Mouse (Mus musculus) limb, embryonic 14.5 days (tissue): ENCODE measurements around the gene Gm30083. TPM values are rescaled to one million over a fixed set of nuclear protein-coding genes. Genes with fewer than 3 reads are reported as not detected.

Source experiments
- ATAC-seq: fragments of 200-750 bp; cut with Nextera tagmentation; 2 replicates; pipeline ENCODE4 v1.8.0; 2017; ENCODE audit warnings: low read depth, moderate number of reproducible peaks, moderate TSS enrichment; ENCODE audit not compliant: low FRiP score
- DNase-seq: peaks from one replicate; pipeline ENCODE4 v3.0.0-alpha.2; 2015; ENCODE audit warnings: low spot score
- H3K27ac ChIP-seq: fragments of 300-500 bp; sonication (generic); replicated peaks from 2 replicates; pipeline ENCODE4 v1.5.1; 2014; ENCODE audit warnings: low read depth, mild to moderate bottlenecking, low read length, moderate library complexity, mixed read lengths
- H3K27me3 ChIP-seq: fragments of 300-500 bp; sonication (generic); 2 replicates; pipeline ENCODE4 v1.6.1; 2014; ENCODE audit warnings: low read length, mixed read lengths; ENCODE audit not compliant: control insufficient read depth, insufficient read depth
- H3K36me3 ChIP-seq: fragments of 300-500 bp; sonication (generic); 2 replicates; pipeline ENCODE4 v1.6.1; 2014; ENCODE audit warnings: mild to moderate bottlenecking, low read length, moderate library complexity, mixed read lengths; ENCODE audit not compliant: control insufficient read depth, insufficient read depth
- H3K4me1 ChIP-seq: fragments of 300-500 bp; sonication (generic); 2 replicates; pipeline ENCODE4 v1.6.1; 2014; ENCODE audit warnings: antibody characterized with exemption, low read length, mixed read lengths; ENCODE audit not compliant: control insufficient read depth, insufficient read depth
- H3K4me2 ChIP-seq: fragments of 300-500 bp; sonication (generic); replicated peaks from 2 replicates; pipeline ENCODE4 v1.6.1; 2014; ENCODE audit warnings: low read depth, mild to moderate bottlenecking, low read length, moderate library complexity; ENCODE audit not compliant: severe bottlenecking
- H3K4me3 ChIP-seq: fragments of 300-500 bp; sonication (generic); replicated peaks from 2 replicates; pipeline ENCODE4 v1.5.1; 2014; ENCODE audit warnings: low read length
- H3K9ac ChIP-seq: fragments of 300-500 bp; sonication (generic); 2 replicates; pipeline ENCODE4 v1.6.1; 2014; ENCODE audit warnings: mild to moderate bottlenecking, low read depth, low read length, moderate library complexity; ENCODE audit not compliant: severe bottlenecking
- H3K9me3 ChIP-seq: fragments of 300-500 bp; sonication (generic); 2 replicates; pipeline ENCODE4 v1.6.1; 2016; ENCODE audit warnings: low read length; ENCODE audit not compliant: control insufficient read depth
- POLR2A ChIP-seq: fragments of 200-500 bp; IDR thresholded peaks from 2 replicates; pipeline ENCODE4 v1.8.0; 2012; ENCODE audit warnings: inconsistent platforms, mild to moderate bottlenecking, moderate library complexity, borderline replicate concordance; ENCODE audit not compliant: insufficient read depth, insufficient read length; ENCODE audit errors: extremely low read depth
- WGBS: fragments of 180-500 bp; shearing (Covaris S2); extraction: QIAGEN DNeasy Blood & Tissue Kit; methylation state at CpG from one replicate; pipeline ENCODE4 v1.1.7; 2014; 5-methylcytosine and 5-hydroxymethylcytosine counted together
- polyA plus RNA-seq, 2 experiments: library from polyadenylated mRNA; depleted of rRNA in 1 of 2; stranded (reverse) in 1 of 2; unstranded in 1 of 2; fragments of >200 nt; fragmentation: Nextera tagmentation in 1 of 2; extraction: Ambion mirVana in 1 of 2; gene quantifications; 2 replicates each; pipeline versions ENCODE4 v1.2.1 to v1.2.3; 2012 to 2014

The Gm30083 gene
- polyA plus RNA-seq, 2 experiments: not detected

DNA sequence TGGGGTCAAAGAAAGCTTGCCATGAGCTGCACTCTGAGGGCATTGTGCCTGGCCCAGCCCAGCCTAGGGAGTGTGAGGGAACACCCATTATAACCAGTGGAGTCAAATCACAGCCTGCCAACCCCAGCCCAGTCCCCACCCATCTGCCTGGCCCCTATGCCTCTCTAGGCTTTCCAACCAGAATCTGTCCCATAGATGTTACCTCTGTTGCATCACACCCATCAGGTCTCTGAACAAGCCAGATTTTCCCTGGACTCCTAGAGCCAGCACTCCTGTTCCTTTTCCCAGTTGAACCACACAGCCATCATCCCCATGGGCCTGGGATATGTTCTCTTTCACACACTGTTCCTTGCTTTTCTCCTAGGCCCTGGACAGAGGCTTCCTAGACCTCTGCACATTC lies 13.5 kb downstream of the Gm30083 start:
- Histone ChIP-seq H3K4me3 (no peak overlapping the region), H3K4me2 (no peak overlapping the region), H3K27ac (no peak overlapping the region), H3K36me3 (no peaks in the 10 kb centered on the region), H3K27me3 (no peaks in the 10 kb centered on the region), H3K4me1 (no peaks in the 10 kb centered on the region), H3K9ac (no peak overlapping the region), H3K9me3 (no peaks in the 10 kb centered on the region)
- no peak for DNase-seq
- ATAC-seq: no peak
- TF ChIP-seq POLR2A: no peak

DNA sequence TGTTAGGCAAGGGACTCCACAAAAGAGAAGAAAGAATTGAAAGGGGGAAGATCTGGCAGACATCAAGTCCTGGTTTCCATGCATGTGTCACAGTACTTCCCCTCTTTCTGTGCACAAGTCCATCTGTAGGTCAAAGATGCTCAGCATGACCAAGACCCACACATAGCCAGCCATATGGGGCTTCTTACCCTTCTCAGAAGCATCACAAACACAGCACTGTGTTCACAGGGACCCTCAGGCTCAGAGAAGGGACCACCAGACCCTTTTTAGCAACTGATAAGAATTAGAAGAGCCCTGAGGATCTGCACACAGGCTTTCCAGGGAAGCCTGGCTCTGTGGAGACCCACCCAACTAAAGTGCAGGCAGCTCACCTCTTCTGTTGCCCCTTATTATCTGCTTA lies 14.9 kb downstream of the Gm30083 start:
- H3K4me2 ChIP-seq: no peak overlapping the region
- TF ChIP-seq POLR2A: no peak
- DNase-seq: no peak
- no peaks in the 10 kb centered on the region for H3K36me3 ChIP-seq
- H3K9ac ChIP-seq: no peak overlapping the region
- no peak for ATAC-seq
- H3K4me3 ChIP-seq: no peak overlapping the region
- H3K27ac ChIP-seq: no peak overlapping the region
- H3K9me3 ChIP-seq: no peaks in the 10 kb centered on the region
- H3K4me1 ChIP-seq: no peaks in the 10 kb centered on the region
- H3K27me3 ChIP-seq: no peaks in the 10 kb centered on the region

DNA sequence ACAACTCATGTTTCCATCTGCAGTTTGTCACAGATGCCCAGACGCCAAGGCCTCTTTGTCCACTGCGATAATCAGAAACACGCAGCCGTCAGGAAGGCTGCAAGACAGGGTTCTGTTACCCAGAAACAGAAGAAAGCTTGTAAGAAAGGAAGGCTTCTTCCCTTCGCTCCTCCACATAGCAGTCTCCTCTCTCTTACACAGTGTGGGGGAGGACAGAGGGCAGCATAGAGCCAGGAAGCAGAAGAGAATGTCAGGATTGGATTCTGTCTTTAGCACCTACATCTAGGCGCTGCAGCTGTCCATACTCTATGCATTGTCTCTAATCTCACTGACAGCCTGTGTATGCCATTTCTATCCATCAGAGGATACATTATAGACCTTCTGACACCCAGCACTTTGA lies 17.6 kb downstream of the Gm30083 start:
- Histone ChIP-seq H3K27ac (no peak overlapping the region), H3K36me3 (no peaks in the 10 kb centered on the region), H3K4me3 (no peak overlapping the region), H3K4me1 (no peaks in the 10 kb centered on the region), H3K4me2 (no peak overlapping the region), H3K9ac (no peak overlapping the region), H3K9me3 (no peaks in the 10 kb centered on the region), H3K27me3 (no peaks in the 10 kb centered on the region)
- ATAC-seq (no peak), DNase-seq (no peak)
- 36% methylated on average over 6 of the region's 6 CpGs for WGBS
- no peak for TF ChIP-seq POLR2A

DNA sequence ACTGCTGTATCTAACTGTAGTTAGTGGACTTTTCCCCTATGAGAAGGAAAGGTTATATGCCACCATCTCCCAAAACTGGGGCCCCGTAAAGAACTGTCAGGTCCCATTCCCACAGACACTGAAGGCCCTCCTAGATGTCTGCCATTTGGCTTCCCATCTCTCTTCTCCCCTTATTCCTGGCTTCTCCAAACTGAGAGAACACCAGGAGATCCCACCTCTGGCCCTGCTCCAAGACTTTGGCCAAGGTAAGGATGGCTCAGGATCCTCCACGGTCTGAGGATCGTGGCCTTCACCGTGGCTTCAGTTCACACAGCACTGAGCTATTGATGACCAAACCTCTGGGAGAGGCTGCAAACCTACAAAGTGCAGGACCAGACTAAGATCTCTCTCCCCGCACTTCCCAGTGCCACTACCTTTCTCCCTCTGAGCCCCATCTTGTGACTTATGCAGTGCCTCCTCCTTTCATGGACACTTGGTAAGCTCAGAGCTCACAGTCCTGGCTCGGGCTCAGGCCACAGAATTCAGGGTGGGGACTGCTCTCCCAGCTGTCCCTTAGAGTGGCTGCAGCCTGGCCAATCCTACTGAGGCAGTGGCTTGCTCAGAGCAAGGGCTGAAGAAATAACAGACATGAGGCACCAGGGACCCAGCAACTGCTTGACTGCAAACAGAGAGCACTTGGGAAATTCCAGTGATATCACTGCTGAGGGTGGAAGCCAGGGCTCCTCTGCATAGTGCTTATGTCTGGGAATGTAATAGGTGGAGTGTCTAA lies 21.3 kb downstream of the Gm30083 start:
- no peak for TF ChIP-seq POLR2A
- Histone ChIP-seq H3K4me1 (no peaks in the 10 kb centered on the region), H3K9me3 (no peaks in the 10 kb centered on the region), H3K9ac (no peak overlapping the region), H3K36me3 (no peaks in the 10 kb centered on the region), H3K27ac (no peak overlapping the region), H3K27me3 (no peaks in the 10 kb centered on the region), H3K4me3 (no peak overlapping the region), H3K4me2 (no peak overlapping the region)
- no peak for ATAC-seq
- DNase-seq: no peak
- WGBS: 91% methylated on average over 6 of the region's 6 CpGs

DNA sequence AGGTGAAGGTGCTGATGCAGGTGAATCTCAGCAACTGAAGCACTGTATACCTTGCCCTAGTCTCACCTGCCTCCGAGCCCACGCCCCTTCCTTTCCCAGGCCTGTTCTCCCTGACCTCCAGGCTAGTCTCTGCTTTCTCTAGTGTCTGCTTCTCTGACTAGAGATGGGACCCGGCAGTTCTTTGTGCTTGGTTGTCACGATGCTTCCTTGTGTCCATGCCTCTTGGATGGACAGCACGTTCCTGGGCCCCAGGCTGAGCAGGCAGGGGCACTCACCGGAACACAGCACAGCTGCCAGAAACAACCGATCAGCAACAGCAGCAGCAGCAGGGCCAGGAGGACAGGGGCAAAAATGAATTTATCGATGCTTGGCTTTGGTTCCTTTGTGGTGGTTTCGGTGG lies 21.9 kb downstream of the Gm30083 start:
- WGBS: 89% methylated on average over 9 of the region's 9 CpGs
- ATAC-seq: no peak
- no peak for TF ChIP-seq POLR2A
- Histone ChIP-seq H3K4me1 (no peaks in the 10 kb centered on the region), H3K4me3 (no peak overlapping the region), H3K36me3 (no peaks in the 10 kb centered on the region), H3K4me2 (no peak overlapping the region), H3K27ac (no peak overlapping the region), H3K9ac (no peak overlapping the region), H3K9me3 (no peaks in the 10 kb centered on the region), H3K27me3 (no peaks in the 10 kb centered on the region)
- no peak for DNase-seq

DNA sequence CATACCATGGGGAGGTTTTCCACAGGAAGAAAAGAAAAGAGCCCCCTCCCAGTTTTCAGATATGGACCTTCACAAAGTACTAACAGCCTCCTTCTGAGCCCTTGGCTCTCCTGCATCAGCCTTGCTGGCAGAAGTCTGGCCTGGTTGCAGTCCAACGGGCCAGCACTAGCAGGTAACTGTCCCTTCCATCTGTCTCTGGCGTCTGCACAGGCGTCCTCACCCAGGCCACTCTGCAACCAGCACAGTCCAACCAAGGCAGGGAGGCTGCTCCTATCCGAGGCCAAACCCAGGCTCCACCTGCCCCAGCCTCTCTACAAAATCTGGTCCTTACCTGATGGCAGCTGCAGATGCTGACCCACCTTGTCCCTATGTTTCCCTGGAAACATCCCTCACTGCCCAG lies 23.0 kb downstream of the Gm30083 start:
- no peaks in the 10 kb centered on the region for H3K9me3 ChIP-seq
- no peaks in the 10 kb centered on the region for H3K36me3 ChIP-seq
- no peak for DNase-seq
- H3K27ac ChIP-seq: no peak overlapping the region
- TF ChIP-seq POLR2A: no peak
- H3K4me2 ChIP-seq: no peak overlapping the region
- H3K27me3 ChIP-seq: no peaks in the 10 kb centered on the region
- H3K9ac ChIP-seq: no peak overlapping the region
- no peak overlapping the region for H3K4me3 ChIP-seq
- ATAC-seq: no peak
- H3K4me1 ChIP-seq: no peaks in the 10 kb centered on the region
- WGBS: 78% methylated on average over 4 of the region's 4 CpGs
